Mouse (Mus musculus) limb, embryonic 14.5 days (tissue): Measurements from ENCODE around the gene Celf2. TPM values are rescaled to one million over a fixed set of nuclear protein-coding genes. Genes with fewer than 3 reads are reported as not detected.

Experiments used
- ATAC-seq: fragments of 200-750 bp; cut with Nextera tagmentation; 2 replicates; pipeline ENCODE4 v1.8.0; 2017; ENCODE audit warnings: low read depth, moderate number of reproducible peaks, moderate TSS enrichment; ENCODE audit not compliant: low FRiP score
- DNase-seq: peaks from one replicate; pipeline ENCODE4 v3.0.0-alpha.2; 2015; ENCODE audit warnings: low spot score
- H3K27ac ChIP-seq: fragments of 300-500 bp; sonication (generic); replicated peaks from 2 replicates; pipeline ENCODE4 v1.5.1; 2014; ENCODE audit warnings: low read depth, mild to moderate bottlenecking, low read length, moderate library complexity, mixed read lengths
- H3K27me3 ChIP-seq: fragments of 300-500 bp; sonication (generic); 2 replicates; pipeline ENCODE4 v1.6.1; 2014; ENCODE audit warnings: low read length, mixed read lengths; ENCODE audit not compliant: control insufficient read depth, insufficient read depth
- H3K36me3 ChIP-seq: fragments of 300-500 bp; sonication (generic); 2 replicates; pipeline ENCODE4 v1.6.1; 2014; ENCODE audit warnings: mild to moderate bottlenecking, low read length, moderate library complexity, mixed read lengths; ENCODE audit not compliant: control insufficient read depth, insufficient read depth
- H3K4me1 ChIP-seq: fragments of 300-500 bp; sonication (generic); 2 replicates; pipeline ENCODE4 v1.6.1; 2014; ENCODE audit warnings: antibody characterized with exemption, low read length, mixed read lengths; ENCODE audit not compliant: control insufficient read depth, insufficient read depth
- H3K4me2 ChIP-seq: fragments of 300-500 bp; sonication (generic); replicated peaks from 2 replicates; pipeline ENCODE4 v1.6.1; 2014; ENCODE audit warnings: low read depth, mild to moderate bottlenecking, low read length, moderate library complexity; ENCODE audit not compliant: severe bottlenecking
- H3K4me3 ChIP-seq: fragments of 300-500 bp; sonication (generic); replicated peaks from 2 replicates; pipeline ENCODE4 v1.5.1; 2014; ENCODE audit warnings: low read length
- H3K9ac ChIP-seq: fragments of 300-500 bp; sonication (generic); 2 replicates; pipeline ENCODE4 v1.6.1; 2014; ENCODE audit warnings: mild to moderate bottlenecking, low read depth, low read length, moderate library complexity; ENCODE audit not compliant: severe bottlenecking
- H3K9me3 ChIP-seq: fragments of 300-500 bp; sonication (generic); 2 replicates; pipeline ENCODE4 v1.6.1; 2016; ENCODE audit warnings: low read length; ENCODE audit not compliant: control insufficient read depth
- POLR2A ChIP-seq: fragments of 200-500 bp; IDR thresholded peaks from 2 replicates; pipeline ENCODE4 v1.8.0; 2012; ENCODE audit warnings: inconsistent platforms, mild to moderate bottlenecking, moderate library complexity, borderline replicate concordance; ENCODE audit not compliant: insufficient read depth, insufficient read length; ENCODE audit errors: extremely low read depth
- WGBS: fragments of 180-500 bp; shearing (Covaris S2); extraction: QIAGEN DNeasy Blood & Tissue Kit; methylation state at CpG from one replicate; pipeline ENCODE4 v1.1.7; 2014; 5-methylcytosine and 5-hydroxymethylcytosine counted together
- polyA plus RNA-seq, 2 experiments: library from polyadenylated mRNA; depleted of rRNA in 1 of 2; stranded (reverse) in 1 of 2; unstranded in 1 of 2; fragments of >200 nt; fragmentation: Nextera tagmentation in 1 of 2; extraction: Ambion mirVana in 1 of 2; gene quantifications; 2 replicates each; pipeline versions ENCODE4 v1.2.1 to v1.2.3; 2012 to 2014

The Celf2 gene
- polyA plus RNA-seq, 2 experiments, result 55.3 to 75.1 TPM

- H3K4me2 ChIP-seq, result no peak overlapping the region
- no peak overlapping the region for H3K4me3 ChIP-seq
- ATAC-seq (no peak), DNase-seq (no peak)
- no peak for TF ChIP-seq POLR2A
- H3K27me3 ChIP-seq, result no peaks in the 10 kb centered on the region
- no peak overlapping the region for H3K9ac ChIP-seq
- no peaks in the 10 kb centered on the region for H3K36me3 ChIP-seq
- peaks cover 5% of the 10 kb centered on the region for H3K9me3 ChIP-seq
- H3K4me1 ChIP-seq, result no peaks in the 10 kb centered on the region
- H3K27ac ChIP-seq, result no peak overlapping the region
- WGBS, result 73% methylated on average over 4 of the region's 4 CpGs
Observed at GRCm38 (mm10) chr2:7045531-7045930, 463.8 kb downstream of the Celf2 start.

- DNase-seq, result no peak
- Histone ChIP-seq H3K4me3 (no peak overlapping the region), H3K9me3 (peaks cover 5% of the 10 kb centered on the region), H3K4me1 (no peaks in the 10 kb centered on the region), H3K9ac (no peak overlapping the region), H3K27me3 (no peaks in the 10 kb centered on the region), H3K4me2 (no peak overlapping the region), H3K36me3 (no peaks in the 10 kb centered on the region), H3K27ac (no peak overlapping the region)
- TF ChIP-seq POLR2A, result no peak
- WGBS, result 64% methylated on average over 6 of the region's 6 CpGs
- ATAC-seq, result no peak
Observed at GRCm38 (mm10) chr2:7043770-7044459, 465.4 kb downstream of the Celf2 start.

- H3K27ac ChIP-seq, result no peak overlapping the region
- H3K4me2 ChIP-seq, result no peak overlapping the region
- H3K36me3 ChIP-seq, result no peaks in the 10 kb centered on the region
- no peak overlapping the region for H3K9ac ChIP-seq
- no peak overlapping the region for H3K4me3 ChIP-seq
- ATAC-seq, result no peak
- no peak for TF ChIP-seq POLR2A
- no peaks in the 10 kb centered on the region for H3K4me1 ChIP-seq
- 68% methylated on average over 1 of the region's 1 CpGs for WGBS
- H3K27me3 ChIP-seq, result no peaks in the 10 kb centered on the region
- H3K9me3 ChIP-seq, result no peaks in the 10 kb centered on the region
- no peak for DNase-seq
Observed at GRCm38 (mm10) chr2:7040940-7041339, 468.4 kb downstream of the Celf2 start.

GRCm38 (mm10) chr2:7038991-7039390 is 470.4 kb downstream of the Celf2 start:
- Histone ChIP-seq H3K36me3 (no peaks in the 10 kb centered on the region), H3K4me2 (no peak overlapping the region), H3K9ac (no peak overlapping the region), H3K27me3 (no peaks in the 10 kb centered on the region), H3K4me3 (no peak overlapping the region), H3K4me1 (no peaks in the 10 kb centered on the region), H3K27ac (no peak overlapping the region), H3K9me3 (no peaks in the 10 kb centered on the region)
- WGBS, result 90% methylated on average over 4 of the region's 4 CpGs
- ATAC-seq (no peak), DNase-seq (no peak)
- no peak for TF ChIP-seq POLR2A

GRCm38 (mm10) chr2:7031389-7031788 is 478.0 kb downstream of the Celf2 start:
- no peaks in the 10 kb centered on the region for H3K9me3 ChIP-seq
- H3K4me1 ChIP-seq, result no peaks in the 10 kb centered on the region
- no peak overlapping the region for H3K4me3 ChIP-seq
- no peak for TF ChIP-seq POLR2A
- ATAC-seq (no peak), DNase-seq (no peak)
- 97% methylated on average over 1 of the region's 1 CpGs for WGBS
- no peak overlapping the region for H3K9ac ChIP-seq
- no peaks in the 10 kb centered on the region for H3K36me3 ChIP-seq
- H3K4me2 ChIP-seq, result no peak overlapping the region
- no peak overlapping the region for H3K27ac ChIP-seq
- H3K27me3 ChIP-seq, result no peaks in the 10 kb centered on the region

GRCm38 (mm10) chr2:7026737-7027136 is 482.6 kb downstream of the Celf2 start:
- no peak for DNase-seq
- WGBS, result 87% methylated on average over 1 of the region's 1 CpGs
- no peaks in the 10 kb centered on the region for H3K9me3 ChIP-seq

More at GRCm38 (mm10) chr2:7026737-7027136, 482.6 kb downstream of the Celf2 start:
- Histone ChIP-seq H3K9ac (no peak overlapping the region), H3K27ac (no peak overlapping the region), H3K36me3 (no peaks in the 10 kb centered on the region), H3K4me1 (no peaks in the 10 kb centered on the region), H3K27me3 (no peaks in the 10 kb centered on the region), H3K4me2 (no peak overlapping the region), H3K4me3 (no peak overlapping the region)
- ATAC-seq, result no peak
- TF ChIP-seq POLR2A, result no peak
